In the genomic region with DNA sequence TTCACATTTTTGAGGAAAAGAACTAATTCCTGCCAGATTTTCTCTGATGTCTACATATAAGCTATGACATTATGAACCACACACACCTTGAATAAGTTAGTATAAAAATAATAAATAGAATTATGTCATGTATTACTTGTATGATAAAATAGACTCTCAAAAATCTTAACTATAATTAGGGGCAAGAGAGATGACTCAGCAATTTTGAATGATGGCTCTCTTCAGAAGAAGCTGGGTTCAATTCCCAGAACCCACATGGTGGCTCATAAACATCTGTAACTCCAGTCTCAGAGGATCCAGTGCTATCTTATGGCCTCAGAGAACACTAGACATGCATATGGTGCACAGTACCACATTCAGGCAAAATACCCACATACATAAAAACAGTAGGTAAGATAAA, we compare ENCODE assay signal across 24 mouse cellular contexts. TPM values are rescaled to one million over a fixed set of nuclear protein-coding genes. Genes with fewer than 3 reads are reported as not detected.
"Had no signal": no experiment of that assay in that cellular context is flagged by ENCODE, and none has a peak within 500 bp of the region (broad histone marks: within the 10 kb centered on the region; RNA-seq: fewer than 3 reads in every experiment).

No protein-coding gene starts in this region.

- H3K9ac ChIP-seq: neural tube, embryonic 13.5 days; neural tube, embryonic 15.5 days; stomach, embryonic 15.5 days had no signal

- H3K9me3 ChIP-seq: neural tube, embryonic 13.5 days; neural tube, embryonic 15.5 days; stomach, embryonic 15.5 days had no signal

- H3K4me1 ChIP-seq: neural tube, embryonic 13.5 days; neural tube, embryonic 15.5 days; stomach, embryonic 15.5 days had no signal

- H3K4me2 ChIP-seq: neural tube, embryonic 13.5 days; neural tube, embryonic 15.5 days; stomach, embryonic 15.5 days had no signal

- H3K4me3 ChIP-seq: neural tube, embryonic 13.5 days; neural tube, embryonic 15.5 days; stomach, embryonic 15.5 days had no signal

- H3K27me3 ChIP-seq: neural tube, embryonic 13.5 days; neural tube, embryonic 15.5 days; stomach, embryonic 15.5 days had no signal

- H3K27ac ChIP-seq: neural tube, embryonic 13.5 days; neural tube, embryonic 15.5 days; stomach, embryonic 15.5 days; stomach, postnatal 0 days had no signal

- H3K36me3 ChIP-seq: neural tube, embryonic 13.5 days; neural tube, embryonic 15.5 days; stomach, embryonic 15.5 days had no signal

- DNase-seq: retina, postnatal 1 day; right cerebral cortex, adult 18-20 months; right cerebral cortex, postnatal 14 days; right cerebral cortex, postnatal 25 days; right cerebral cortex, postnatal 4 days; spleen, adult 18-20 months; thymus, adult 18-20 months; thymus, adult 2 months; thymus, postnatal 14 days; thymus, postnatal 25 days; thymus, postnatal 36 days; thymus, postnatal 4 days had no signal

RNA-seq across cellular contexts. Expression of a gene that starts 5.4 kb away (rescaled TPM):
- total RNA-seq: neutrophil, adult 5-6 weeks had no signal
- polyA plus RNA-seq: neural tube, embryonic 14.5 days; stomach, embryonic 14.5 days had no signal

RNA-seq across cellular contexts. Expression of a gene that starts 25.2 kb away (rescaled TPM):
- total RNA-seq: neutrophil, adult 5-6 weeks had no signal
- polyA plus RNA-seq: neural tube, embryonic 13.5 days; neural tube, embryonic 14.5 days; neural tube, embryonic 15.5 days; small intestine, adult 2 months; spleen, adult 2 months; stomach, embryonic 14.5 days; stomach, embryonic 15.5 days; stomach, embryonic 16.5 days; stomach, postnatal 0 days; thymus, adult 2 months; thymus, postnatal 0 days; urinary bladder, adult 2 months had no signal

RNA-seq across cellular contexts. Expression of a gene that starts 27.1 kb away (rescaled TPM):
- total RNA-seq: neutrophil, adult 5-6 weeks had no signal

RNA-seq across cellular contexts. Expression of a gene that starts 42.8 kb away (rescaled TPM):
- polyA plus RNA-seq: neural tube, embryonic 13.5 days; neural tube, embryonic 14.5 days; stomach, embryonic 15.5 days; stomach, embryonic 16.5 days had no signal
